Mouse (Mus musculus) brain, embryonic 14.5 days (tissue): Measurements from ENCODE around the gene Baat.

Experiments
- CTCF ChIP-seq: fragments of 200-500 bp; IDR thresholded peaks from 2 replicates; pipeline ENCODE4 v1.5.1; 2012; ENCODE audit warnings: inconsistent platforms, mild to moderate bottlenecking, moderate library complexity, borderline replicate concordance; ENCODE audit not compliant: insufficient read depth, insufficient read length; ENCODE audit errors: extremely low read depth
- POLR2A ChIP-seq: fragments of 200-500 bp; IDR thresholded peaks from 2 replicates; pipeline ENCODE4 v1.6.1; 2012; ENCODE audit warnings: mild to moderate bottlenecking, inconsistent platforms, borderline replicate concordance; ENCODE audit not compliant: poor library complexity, insufficient read depth, insufficient read length, severe bottlenecking; ENCODE audit errors: extremely low read depth

DNA sequence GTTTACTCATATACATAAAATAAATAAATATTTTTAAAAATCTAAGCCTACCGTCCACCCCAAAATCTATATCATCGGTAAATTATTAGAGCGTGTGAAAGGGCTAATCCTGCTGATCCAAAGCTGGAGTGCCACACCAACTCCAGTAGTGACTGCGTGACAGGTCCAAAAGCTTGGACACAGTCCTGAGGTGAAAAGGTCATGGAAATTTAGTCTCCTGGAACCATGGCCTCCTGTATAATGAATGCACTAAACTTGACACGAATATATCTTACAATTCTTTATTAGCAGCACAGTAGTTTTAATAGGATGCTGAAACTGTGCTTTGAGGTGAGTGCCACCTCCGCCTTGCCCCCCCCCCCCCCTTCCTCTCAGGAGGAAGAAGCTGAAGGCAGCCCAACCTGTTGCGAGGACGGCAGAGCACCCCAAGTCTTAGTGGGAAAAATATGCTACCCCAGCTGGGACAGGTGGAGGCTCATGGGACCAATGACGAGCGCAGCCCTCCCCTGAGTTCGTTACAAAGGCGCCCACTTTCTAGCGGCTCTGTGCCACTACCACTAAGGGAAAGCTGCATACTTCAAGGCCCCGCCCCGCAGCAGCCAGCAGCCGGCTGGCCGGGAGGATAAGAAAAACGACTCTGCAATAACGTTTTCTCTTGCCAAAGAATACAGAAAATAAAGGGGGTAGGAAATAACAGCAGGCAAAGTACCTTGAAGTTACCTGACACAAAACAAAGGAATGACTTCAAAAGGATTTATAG, 28.1 kb downstream of the Baat start:
- TF ChIP-seq CTCF (no peak), POLR2A (no peak)
